Mouse (Mus musculus): ENCODE measurements around the gene Slc51a. TPM values are rescaled to one million over a fixed set of nuclear protein-coding genes. Genes with fewer than 3 reads are reported as not detected.

Slc51a gene
- polyA plus RNA-seq, 1 experiment from 2014 or later = 1.3 TPM

DNA sequence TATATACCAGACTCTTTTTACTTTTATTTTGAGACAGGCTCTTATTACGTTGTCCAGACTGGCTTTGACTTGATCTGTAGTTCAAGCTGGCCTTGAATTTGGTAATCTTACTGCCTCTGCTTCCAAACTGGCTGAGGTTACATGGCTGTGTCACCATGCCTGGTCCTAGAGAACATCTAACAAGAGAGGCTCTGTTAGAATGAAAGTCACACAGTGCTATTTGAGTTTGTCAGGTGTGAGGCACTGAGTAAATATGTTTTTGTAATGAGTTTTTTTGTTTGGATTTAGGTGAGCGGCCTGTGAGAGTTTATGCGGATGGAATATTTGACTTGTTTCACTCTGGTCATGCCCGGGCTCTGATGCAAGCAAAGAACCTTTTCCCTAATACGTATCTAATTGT is 26.0 kb downstream of the Slc51a start:
- H3K4me1 ChIP-seq (ENCODE audit: control insufficient read depth, low read depth, low read length) = peaks cover 7% of the 10 kb centered on the region
- WGBS (ENCODE audit: insufficient replicate concordance) = 89% methylated on average over 5 of the region's 5 CpGs
- no peak overlapping the region for H3K27ac ChIP-seq (ENCODE audit: low read length)
- no peak overlapping the region for H3K9ac ChIP-seq (ENCODE audit: low read depth, low read length)
- no peaks in the 10 kb centered on the region for H3K9me3 ChIP-seq (replicated peaks; ENCODE audit: control insufficient read depth, low read length)
- H3K4me2 ChIP-seq (ENCODE audit: low read depth, low read length) = no peak overlapping the region
- no peak; the same call in 1 of the 2 replicates for ATAC-seq (ENCODE audit: low read depth)
- H3K27me3 ChIP-seq (ENCODE audit: control insufficient read depth, insufficient read depth, low read depth, low read length) = no peaks in the 10 kb centered on the region
- peaks cover 28% of the 10 kb centered on the region for H3K36me3 ChIP-seq (ENCODE audit: control insufficient read depth, insufficient read depth)
- H3K4me3 ChIP-seq (ENCODE audit: low read depth, low read length) = no peak overlapping the region

DNA sequence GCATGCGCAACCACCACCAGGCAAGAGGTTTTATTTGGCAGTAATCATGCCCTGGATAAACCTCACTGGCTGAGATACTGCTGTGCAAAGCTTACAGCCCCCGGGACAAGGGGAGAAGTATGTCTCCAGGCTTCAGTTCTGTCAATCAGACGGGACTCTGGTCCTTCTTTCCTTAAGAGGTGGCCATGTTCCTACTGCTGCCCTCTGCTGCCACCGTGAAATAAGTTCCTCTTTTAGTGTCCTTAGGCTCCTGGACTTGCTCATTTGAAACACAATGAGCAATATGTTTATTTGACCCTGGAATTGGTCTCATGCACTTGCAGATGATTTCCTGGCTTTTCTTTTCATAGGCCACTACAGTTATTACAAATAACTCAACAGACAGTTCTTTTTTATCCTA is 27.2 kb downstream of the Slc51a start:
- no peak overlapping the region for H3K9ac ChIP-seq (ENCODE audit: low read depth, low read length)
- no peaks in the 10 kb centered on the region for H3K27me3 ChIP-seq (ENCODE audit: control insufficient read depth, insufficient read depth, low read depth, low read length)
- WGBS (ENCODE audit: insufficient replicate concordance) = 48% methylated on average over 4 of the region's 4 CpGs
- no peaks in the 10 kb centered on the region for H3K9me3 ChIP-seq (replicated peaks; ENCODE audit: control insufficient read depth, low read length)
- ATAC-seq (ENCODE audit: low read depth) = no peak
- H3K4me3 ChIP-seq (ENCODE audit: low read depth, low read length) = no peak overlapping the region
- H3K36me3 ChIP-seq (ENCODE audit: control insufficient read depth, insufficient read depth) = peaks cover 33% of the 10 kb centered on the region
- H3K4me2 ChIP-seq (ENCODE audit: low read depth, low read length) = no peak overlapping the region
- H3K4me1 ChIP-seq (ENCODE audit: control insufficient read depth, low read depth, low read length) = peaks cover 15% of the 10 kb centered on the region
- no peak overlapping the region for H3K27ac ChIP-seq (ENCODE audit: low read length)

DNA sequence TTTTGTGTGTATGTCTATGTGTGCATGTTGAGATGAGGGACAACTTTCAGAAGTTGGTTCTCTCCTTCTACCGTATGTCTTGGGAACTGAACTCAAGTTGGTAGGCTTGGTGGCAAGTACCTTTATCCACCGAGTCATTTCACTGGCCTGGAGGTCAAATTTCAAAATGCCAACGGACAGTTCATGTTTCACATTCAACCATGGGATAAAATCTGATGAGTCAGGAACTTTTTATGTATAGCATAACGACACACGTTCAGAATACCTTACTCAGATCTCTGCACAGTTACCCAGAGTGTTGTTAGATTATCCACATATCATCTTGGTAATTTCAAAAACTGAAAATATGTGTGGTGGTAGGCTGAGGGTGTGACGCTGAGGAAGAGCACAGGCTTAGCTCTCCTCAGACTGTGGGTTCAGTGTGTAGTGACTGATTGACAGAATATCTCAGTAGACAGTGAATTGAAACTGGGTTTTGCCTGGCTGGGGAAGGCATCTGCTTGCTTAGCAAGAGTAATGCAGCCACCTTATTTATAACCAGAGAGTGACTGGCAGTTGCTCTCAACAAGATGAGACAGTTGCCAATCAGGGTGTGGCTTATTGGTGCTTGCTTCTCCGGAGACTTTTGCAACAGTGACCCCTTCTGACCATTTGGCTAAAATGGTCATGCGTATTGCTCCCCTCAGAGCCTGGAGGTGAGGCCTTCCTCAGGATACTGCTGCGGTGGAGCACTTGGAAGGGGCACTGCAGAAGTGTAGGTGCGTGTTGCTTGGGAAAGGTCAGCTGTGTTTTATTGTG is 29.9 kb downstream of the Slc51a start:
- Histone ChIP-seq H3K27ac (ENCODE audit: low read length) (peak overlapping the region; percentile 32), H3K9ac (ENCODE audit: low read depth, low read length) (no peak overlapping the region), H3K27me3 (ENCODE audit: control insufficient read depth, insufficient read depth, low read depth, low read length) (no peaks in the 10 kb centered on the region), H3K36me3 (ENCODE audit: control insufficient read depth, insufficient read depth) (peaks cover 30% of the 10 kb centered on the region), H3K4me1 (ENCODE audit: control insufficient read depth, low read depth, low read length) (peaks cover 18% of the 10 kb centered on the region), H3K4me3 (ENCODE audit: low read depth, low read length) (no peak overlapping the region), H3K4me2 (ENCODE audit: low read depth, low read length) (no peak overlapping the region), H3K9me3 (replicated peaks; ENCODE audit: control insufficient read depth, low read length) (no peaks in the 10 kb centered on the region)
- peak; percentile 55 for ATAC-seq (ENCODE audit: low read depth)
- 52% methylated on average over 10 of the region's 10 CpGs for WGBS (ENCODE audit: insufficient replicate concordance)

DNA sequence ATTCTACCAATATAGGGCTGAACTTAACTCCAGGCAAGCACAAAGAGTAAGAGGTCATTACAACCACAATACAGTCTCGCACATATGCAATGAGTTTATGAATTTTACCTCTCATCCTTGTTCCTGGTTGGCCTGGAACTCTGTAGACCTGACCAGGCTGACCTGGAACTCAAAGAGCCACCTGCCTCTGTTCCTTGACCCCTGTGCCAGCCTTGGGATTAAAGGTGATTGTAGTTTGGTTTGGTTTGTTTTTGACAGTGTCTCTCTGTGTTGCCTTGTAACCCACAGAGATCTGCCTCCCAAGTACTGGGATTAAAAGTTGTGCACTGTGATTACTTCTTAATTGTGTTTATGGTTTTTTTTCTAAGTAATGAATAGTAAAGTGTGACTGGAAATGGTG is 30.9 kb downstream of the Slc51a start:
- H3K4me1 ChIP-seq (ENCODE audit: control insufficient read depth, low read depth, low read length) = peaks cover 21% of the 10 kb centered on the region
- no peak overlapping the region for H3K4me2 ChIP-seq (ENCODE audit: low read depth, low read length)
- H3K9ac ChIP-seq (ENCODE audit: low read depth, low read length) = no peak overlapping the region
- H3K27me3 ChIP-seq (ENCODE audit: control insufficient read depth, insufficient read depth, low read depth, low read length) = no peaks in the 10 kb centered on the region
- H3K27ac ChIP-seq (ENCODE audit: low read length) = no peak overlapping the region
- H3K4me3 ChIP-seq (ENCODE audit: low read depth, low read length) = no peak overlapping the region
- no peaks in the 10 kb centered on the region for H3K9me3 ChIP-seq (replicated peaks; ENCODE audit: control insufficient read depth, low read length)
- peaks cover 37% of the 10 kb centered on the region for H3K36me3 ChIP-seq (ENCODE audit: control insufficient read depth, insufficient read depth)
- ATAC-seq (ENCODE audit: low read depth) = no peak
- WGBS (ENCODE audit: insufficient replicate concordance) = 74% methylated on average over 1 of the region's 1 CpGs

DNA sequence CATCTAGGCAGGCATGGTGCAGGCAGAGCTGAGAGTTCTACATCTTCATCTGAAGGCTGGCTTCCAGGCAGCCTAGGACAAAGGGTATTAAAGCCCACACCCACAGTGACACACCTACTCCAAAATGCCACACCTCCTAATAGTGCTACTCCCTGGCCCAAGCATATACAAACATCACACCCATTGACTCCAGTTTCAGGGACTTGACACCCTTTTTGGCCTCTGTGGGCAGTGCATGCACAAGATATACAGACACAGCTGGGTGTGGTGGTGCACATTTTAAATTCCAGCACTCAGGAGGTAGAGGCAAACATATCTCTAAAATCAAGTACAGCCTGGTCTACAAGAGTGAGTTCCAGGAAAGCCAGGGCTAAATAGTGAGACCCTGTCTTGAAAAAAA is 31.6 kb downstream of the Slc51a start:
- peaks cover 28% of the 10 kb centered on the region for H3K4me1 ChIP-seq (ENCODE audit: control insufficient read depth, low read depth, low read length)
- no peak overlapping the region for H3K4me3 ChIP-seq (ENCODE audit: low read depth, low read length)
- no peak overlapping the region for H3K27ac ChIP-seq (ENCODE audit: low read length)
- H3K27me3 ChIP-seq (ENCODE audit: control insufficient read depth, insufficient read depth, low read depth, low read length) = no peaks in the 10 kb centered on the region
- peaks cover 40% of the 10 kb centered on the region for H3K36me3 ChIP-seq (ENCODE audit: control insufficient read depth, insufficient read depth)
- no peak overlapping the region for H3K9ac ChIP-seq (ENCODE audit: low read depth, low read length)
- peak; percentile 58 for ATAC-seq (ENCODE audit: low read depth)
- no peaks in the 10 kb centered on the region for H3K9me3 ChIP-seq (replicated peaks; ENCODE audit: control insufficient read depth, low read length)
- no peak overlapping the region for H3K4me2 ChIP-seq (ENCODE audit: low read depth, low read length)

DNA sequence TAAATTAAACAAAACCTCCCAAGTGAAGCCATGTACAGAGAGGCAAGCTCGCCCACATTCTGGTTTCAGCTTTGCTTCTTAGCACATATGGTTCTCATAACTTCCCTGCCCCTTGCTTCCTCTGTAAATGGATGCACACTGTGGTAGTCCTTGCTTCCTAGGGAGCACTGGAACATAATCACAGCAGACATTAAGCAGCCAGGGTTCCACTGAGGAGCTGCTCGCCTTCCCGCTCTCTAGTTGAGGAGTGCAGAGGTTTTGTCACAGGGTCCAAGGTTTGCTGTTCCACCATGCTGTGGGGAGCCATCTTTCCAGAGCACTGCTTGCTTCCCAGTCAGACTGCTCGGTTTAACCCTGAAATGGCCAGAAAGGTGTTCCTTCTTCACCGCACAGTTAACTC is 33.0 kb downstream of the Slc51a start:
- H3K36me3 ChIP-seq (ENCODE audit: control insufficient read depth, insufficient read depth) = peaks cover 40% of the 10 kb centered on the region

DNA sequence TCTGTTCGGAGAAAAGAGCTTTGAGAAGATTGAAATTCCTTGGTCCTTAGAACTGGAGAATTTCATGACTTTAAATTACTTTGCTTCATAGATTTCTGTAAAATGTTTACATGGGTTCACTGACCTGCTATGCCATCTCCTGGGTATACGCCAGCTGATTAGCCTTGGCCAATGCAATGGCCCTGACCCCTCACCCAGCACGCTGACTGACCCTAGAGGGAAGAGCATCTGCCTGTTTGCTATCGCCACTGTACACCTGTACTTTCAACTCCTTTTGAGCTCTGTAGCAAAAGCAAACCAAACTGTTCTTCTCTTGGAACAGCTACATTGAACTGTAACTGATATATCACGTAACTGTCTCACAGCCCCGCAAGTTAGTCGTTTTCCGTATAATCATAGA is 34.6 kb downstream of the Slc51a start:
- no peak overlapping the region for H3K4me3 ChIP-seq (ENCODE audit: low read depth, low read length)
- peaks cover 36% of the 10 kb centered on the region for H3K36me3 ChIP-seq (ENCODE audit: control insufficient read depth, insufficient read depth)
- no peaks in the 10 kb centered on the region for H3K9me3 ChIP-seq (replicated peaks; ENCODE audit: control insufficient read depth, low read length)
- H3K27me3 ChIP-seq (ENCODE audit: control insufficient read depth, insufficient read depth, low read depth, low read length) = no peaks in the 10 kb centered on the region
- H3K9ac ChIP-seq (ENCODE audit: low read depth, low read length) = no peak overlapping the region
- H3K4me2 ChIP-seq (ENCODE audit: low read depth, low read length) = no peak overlapping the region
- H3K27ac ChIP-seq (ENCODE audit: low read length) = peak overlapping the region; percentile 73
- H3K4me1 ChIP-seq (ENCODE audit: control insufficient read depth, low read depth, low read length) = peaks cover 57% of the 10 kb centered on the region
- 82% methylated on average over 8 of the region's 8 CpGs for WGBS (ENCODE audit: insufficient replicate concordance)
- peak; percentile 69 for ATAC-seq (ENCODE audit: low read depth)

More for the DNA sequence above, 33.0 kb downstream of the Slc51a start:
- Histone ChIP-seq H3K4me2 (ENCODE audit: low read depth, low read length) (no peak overlapping the region), H3K4me3 (ENCODE audit: low read depth, low read length) (no peak overlapping the region), H3K4me1 (ENCODE audit: control insufficient read depth, low read depth, low read length) (peaks cover 42% of the 10 kb centered on the region), H3K9me3 (replicated peaks; ENCODE audit: control insufficient read depth, low read length) (no peaks in the 10 kb centered on the region), H3K27ac (ENCODE audit: low read length) (no peak overlapping the region), H3K27me3 (ENCODE audit: control insufficient read depth, insufficient read depth, low read depth, low read length) (no peaks in the 10 kb centered on the region), H3K9ac (ENCODE audit: low read depth, low read length) (no peak overlapping the region)
- no peak for ATAC-seq (ENCODE audit: low read depth)
- WGBS (ENCODE audit: insufficient replicate concordance) = 93% methylated on average over 5 of the region's 5 CpGs

DNA sequence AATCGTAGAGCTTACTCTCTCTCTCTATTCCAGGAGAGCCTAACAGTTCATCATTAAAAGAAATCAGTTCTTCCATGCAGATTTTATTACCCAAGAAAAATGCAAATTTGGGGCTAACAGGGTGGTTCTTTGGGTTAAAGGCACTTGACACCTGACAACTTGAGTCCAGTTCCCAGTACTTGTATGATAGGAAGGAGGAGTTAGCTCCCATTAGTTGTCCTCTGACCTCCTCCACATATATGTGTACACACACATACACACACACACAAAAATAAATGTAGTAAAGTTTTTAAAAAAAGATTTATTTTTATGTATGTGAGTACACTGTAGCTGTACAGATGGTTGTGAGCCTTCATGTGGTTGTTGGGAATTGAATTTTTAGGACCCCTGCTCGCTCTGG is 37.5 kb downstream of the Slc51a start:
- ATAC-seq (ENCODE audit: low read depth) = no peak
- Histone ChIP-seq H3K36me3 (ENCODE audit: control insufficient read depth, insufficient read depth) (peaks cover 21% of the 10 kb centered on the region), H3K9ac (ENCODE audit: low read depth, low read length) (peak overlapping the region; percentile 54), H3K4me3 (ENCODE audit: low read depth, low read length) (peak overlapping the region; percentile 39), H3K9me3 (replicated peaks; ENCODE audit: control insufficient read depth, low read length) (no peaks in the 10 kb centered on the region), H3K4me1 (ENCODE audit: control insufficient read depth, low read depth, low read length) (peaks cover 61% of the 10 kb centered on the region), H3K27ac (ENCODE audit: low read length) (peak overlapping the region; percentile 92), H3K27me3 (ENCODE audit: control insufficient read depth, insufficient read depth, low read depth, low read length) (no peaks in the 10 kb centered on the region), H3K4me2 (ENCODE audit: low read depth, low read length) (peak overlapping the region; percentile 67)
- WGBS (ENCODE audit: insufficient replicate concordance) = 84% methylated on average over 2 of the region's 2 CpGs

DNA sequence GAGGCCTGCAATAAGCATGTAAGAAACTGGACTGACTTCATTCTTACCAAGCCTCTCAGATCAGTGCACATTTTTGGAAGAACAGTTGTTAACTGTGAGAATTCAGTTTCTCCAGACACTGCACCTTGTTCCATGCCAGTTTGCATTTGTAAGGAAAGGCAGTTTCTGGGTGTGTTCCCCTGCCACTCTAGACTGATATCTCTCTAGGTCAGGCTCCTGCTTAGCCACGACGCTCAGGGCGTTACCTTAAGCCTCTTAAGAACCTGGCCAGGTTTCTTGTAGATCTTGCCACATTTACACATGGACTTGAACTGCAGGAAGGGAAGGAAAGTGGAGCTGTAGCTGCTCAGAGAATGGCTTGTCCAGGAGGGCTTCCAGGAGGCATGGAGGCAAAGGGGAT is 38.0 kb downstream of the Slc51a start:
- peak; percentile 94 for ATAC-seq (ENCODE audit: low read depth)

More for the DNA sequence above, 38.0 kb downstream of the Slc51a start:
- Histone ChIP-seq H3K4me2 (ENCODE audit: low read depth, low read length) (peak overlapping the region; percentile 67), H3K36me3 (ENCODE audit: control insufficient read depth, insufficient read depth) (peaks cover 19% of the 10 kb centered on the region), H3K4me3 (ENCODE audit: low read depth, low read length) (peak overlapping the region; percentile 39), H3K27ac (ENCODE audit: low read length) (peak overlapping the region; percentile 92), H3K9ac (ENCODE audit: low read depth, low read length) (peak overlapping the region; percentile 54), H3K9me3 (replicated peaks; ENCODE audit: control insufficient read depth, low read length) (no peaks in the 10 kb centered on the region), H3K4me1 (ENCODE audit: control insufficient read depth, low read depth, low read length) (peaks cover 61% of the 10 kb centered on the region), H3K27me3 (ENCODE audit: control insufficient read depth, insufficient read depth, low read depth, low read length) (no peaks in the 10 kb centered on the region)
- 17% methylated on average over 3 of the region's 3 CpGs for WGBS (ENCODE audit: insufficient replicate concordance)
